Mouse (Mus musculus): ENCODE results near the gene Zkscan16. TPM values are rescaled to one million over a fixed set of nuclear protein-coding genes. Genes with fewer than 3 reads are reported as not detected.

The Zkscan16 gene
- polyA plus RNA-seq, 1 experiment from 2014 or later: 0.77 TPM

GRCm38 (mm10) chr4:58915081-58915826 lies 28.2 kb upstream of the Zkscan16 start:
- Histone ChIP-seq H3K27ac (no peak overlapping the region), H3K36me3 (no peaks in the 10 kb centered on the region), H3K4me2 (replicated peaks) (no peak overlapping the region), H3K27me3 (no peaks in the 10 kb centered on the region; the same call in 1 of the 2 replicates), H3K9me3 (no peaks in the 10 kb centered on the region), H3K4me1 (replicated peaks) (peaks cover 16% of the 10 kb centered on the region), H3K4me3 (replicated peaks) (no peak overlapping the region), H3K9ac (replicated peaks) (no peak overlapping the region)
- ATAC-seq: no peak
- WGBS: 78% methylated on average over 8 of the region's 8 CpGs

DNA sequence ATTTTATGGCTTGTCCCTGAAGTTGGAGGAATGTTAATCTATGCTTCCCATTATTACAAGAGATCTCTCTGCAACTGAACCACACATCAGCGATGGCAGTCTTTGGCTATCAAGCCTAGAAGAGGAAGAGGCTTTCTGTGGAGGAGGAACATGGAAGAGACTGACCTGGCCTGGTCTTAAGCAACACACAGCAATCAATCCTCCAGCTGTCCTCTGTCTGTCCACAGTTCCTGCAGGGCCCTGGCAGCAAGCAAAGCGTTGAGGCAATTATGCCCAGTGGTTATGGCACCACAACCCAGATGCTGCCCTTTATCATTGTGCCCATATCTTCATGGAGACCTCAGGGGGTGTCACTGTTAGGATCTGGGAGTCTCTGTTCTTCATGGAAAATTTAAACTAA lies 19.5 kb upstream of the Zkscan16 start:
- no peaks in the 10 kb centered on the region for H3K4me1 ChIP-seq (replicated peaks)
- H3K4me2 ChIP-seq (replicated peaks): no peak overlapping the region
- peaks cover 10% of the 10 kb centered on the region; the same call in 1 of the 2 replicates for H3K9me3 ChIP-seq
- H3K36me3 ChIP-seq: no peaks in the 10 kb centered on the region
- 77% methylated on average over 2 of the region's 2 CpGs for WGBS
- no peak for ATAC-seq
- H3K27me3 ChIP-seq: no peaks in the 10 kb centered on the region
- H3K9ac ChIP-seq (replicated peaks): no peak overlapping the region
- no peak overlapping the region for H3K27ac ChIP-seq
- H3K4me3 ChIP-seq (replicated peaks): no peak overlapping the region

GRCm38 (mm10) chr4:58925664-58926063 lies 17.8 kb upstream of the Zkscan16 start:
- WGBS: 54% methylated on average over 5 of the region's 5 CpGs
- H3K4me2 ChIP-seq (replicated peaks): no peak overlapping the region
- peaks cover 10% of the 10 kb centered on the region; the same call in 1 of the 2 replicates for H3K9me3 ChIP-seq
- no peaks in the 10 kb centered on the region for H3K4me1 ChIP-seq (replicated peaks)
- no peaks in the 10 kb centered on the region for H3K27me3 ChIP-seq
- ATAC-seq: no peak
- no peak overlapping the region for H3K27ac ChIP-seq
- H3K4me3 ChIP-seq (replicated peaks): no peak overlapping the region
- no peak overlapping the region for H3K9ac ChIP-seq (replicated peaks)
- H3K36me3 ChIP-seq: no peaks in the 10 kb centered on the region

DNA sequence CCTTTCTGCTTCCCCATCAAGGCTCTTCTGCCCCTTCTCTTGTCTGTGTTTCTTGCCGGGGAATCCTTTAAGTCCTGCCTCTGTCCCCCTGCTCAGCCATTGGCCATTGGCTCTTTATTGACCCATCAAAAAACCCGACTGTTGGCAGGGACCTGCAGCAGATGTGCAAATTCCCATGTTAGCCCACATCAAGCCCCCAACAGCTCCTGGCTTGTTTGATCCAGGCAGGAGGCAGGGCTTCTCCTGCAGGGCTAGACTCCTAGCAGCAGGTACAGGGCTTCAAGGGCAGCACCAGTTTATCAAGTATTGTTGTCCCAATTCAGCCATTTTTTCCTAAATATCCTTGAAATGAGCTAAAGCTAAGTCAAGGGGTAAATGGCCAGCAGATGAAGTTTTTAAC lies 17.3 kb upstream of the Zkscan16 start:
- Histone ChIP-seq H3K9ac (replicated peaks) (no peak overlapping the region), H3K36me3 (no peaks in the 10 kb centered on the region), H3K9me3 (peaks cover 10% of the 10 kb centered on the region; the same call in 1 of the 2 replicates), H3K27ac (no peak overlapping the region), H3K27me3 (no peaks in the 10 kb centered on the region), H3K4me1 (replicated peaks) (no peaks in the 10 kb centered on the region), H3K4me2 (replicated peaks) (no peak overlapping the region), H3K4me3 (replicated peaks) (no peak overlapping the region)
- ATAC-seq: no peak
- WGBS: 38% methylated on average over 2 of the region's 2 CpGs

- no peak overlapping the region for H3K27ac ChIP-seq
- WGBS: 66% methylated on average over 3 of the region's 3 CpGs
- peaks cover 10% of the 10 kb centered on the region; the same call in 1 of the 2 replicates for H3K9me3 ChIP-seq
- H3K27me3 ChIP-seq: no peaks in the 10 kb centered on the region
- no peak for ATAC-seq
- H3K9ac ChIP-seq (replicated peaks): no peak overlapping the region
- no peak overlapping the region for H3K4me2 ChIP-seq (replicated peaks)
- H3K36me3 ChIP-seq: no peaks in the 10 kb centered on the region
- H3K4me3 ChIP-seq (replicated peaks): no peak overlapping the region
- no peaks in the 10 kb centered on the region for H3K4me1 ChIP-seq (replicated peaks)
Measured at GRCm38 (mm10) chr4:58927661-58928060, 15.8 kb upstream of the Zkscan16 start.

DNA sequence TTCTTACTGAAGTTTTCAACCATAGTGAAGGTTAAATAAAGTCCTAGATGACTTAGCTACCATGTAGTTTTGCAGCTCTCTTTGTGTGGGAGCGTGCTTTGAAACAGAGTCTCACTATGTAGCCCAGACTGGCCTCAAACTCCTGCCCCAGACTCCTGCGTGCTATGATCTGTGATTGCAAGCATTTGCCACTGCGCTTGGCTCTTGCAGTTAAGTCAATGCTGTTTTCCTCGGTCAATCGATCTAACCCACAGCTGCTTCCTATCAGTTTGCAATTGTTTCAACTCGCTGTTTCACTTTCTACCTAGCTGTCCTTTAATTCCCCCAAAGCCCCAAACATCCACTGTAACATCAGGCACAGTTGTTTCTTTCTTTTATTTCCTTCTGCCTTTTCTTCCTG lies 10.9 kb upstream of the Zkscan16 start:
- ATAC-seq: no peak
- WGBS: 91% methylated on average over 6 of the region's 6 CpGs

DNA sequence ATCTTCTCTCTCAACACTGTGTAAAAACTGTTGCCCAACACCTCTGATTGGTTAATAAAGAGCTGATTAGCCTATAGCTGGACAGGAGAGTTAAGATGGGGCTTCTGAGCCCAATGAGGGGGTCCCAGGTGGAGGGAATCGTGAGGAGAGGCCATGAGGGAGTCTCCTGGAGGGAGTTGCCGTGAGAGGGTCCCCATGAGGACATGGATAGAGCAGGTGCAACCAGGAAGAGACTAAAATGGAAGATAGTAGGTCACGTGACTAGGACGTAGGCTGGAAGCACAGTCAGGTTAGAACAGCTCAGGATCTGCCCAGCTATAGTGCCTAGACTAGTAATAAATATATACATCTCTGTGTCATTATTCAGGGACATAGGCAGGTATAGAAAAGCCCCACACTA lies 9.1 kb upstream of the Zkscan16 start:
- Histone ChIP-seq H3K4me2 (replicated peaks) (no peak overlapping the region), H3K9me3 (no peaks in the 10 kb centered on the region), H3K36me3 (no peaks in the 10 kb centered on the region), H3K4me3 (replicated peaks) (no peak overlapping the region), H3K4me1 (replicated peaks) (0 out of 2 replicates have a peak, but pooled peaks cover 5% of the 10 kb centered on the region), H3K27ac (no peak overlapping the region), H3K27me3 (no peaks in the 10 kb centered on the region), H3K9ac (replicated peaks) (no peak overlapping the region)
- ATAC-seq: no peak
- 92% methylated on average over 4 of the region's 4 CpGs for WGBS

More for the DNA sequence above, 10.9 kb upstream of the Zkscan16 start:
- H3K4me1 ChIP-seq (replicated peaks): 0 out of 2 replicates have a peak, but pooled peaks cover 5% of the 10 kb centered on the region
- H3K36me3 ChIP-seq: no peaks in the 10 kb centered on the region
- no peak overlapping the region for H3K9ac ChIP-seq (replicated peaks)
- H3K4me3 ChIP-seq (replicated peaks): no peak overlapping the region
- no peak overlapping the region for H3K4me2 ChIP-seq (replicated peaks)
- no peaks in the 10 kb centered on the region for H3K27me3 ChIP-seq
- no peak overlapping the region for H3K27ac ChIP-seq
- no peaks in the 10 kb centered on the region for H3K9me3 ChIP-seq

GRCm38 (mm10) chr4:58934746-58935476 lies 8.5 kb upstream of the Zkscan16 start:
- Histone ChIP-seq H3K27me3 (no peaks in the 10 kb centered on the region), H3K4me2 (replicated peaks) (no peak overlapping the region), H3K4me1 (replicated peaks) (0 out of 2 replicates have a peak, but pooled peaks cover 5% of the 10 kb centered on the region), H3K27ac (no peak overlapping the region), H3K9ac (replicated peaks) (no peak overlapping the region), H3K9me3 (no peaks in the 10 kb centered on the region), H3K4me3 (replicated peaks) (no peak overlapping the region), H3K36me3 (no peaks in the 10 kb centered on the region)
- ATAC-seq: peak; percentile 77
- 49% methylated on average over 15 of the region's 15 CpGs for WGBS

- Histone ChIP-seq H3K9ac (replicated peaks) (no peak overlapping the region), H3K27ac (no peak overlapping the region), H3K36me3 (no peaks in the 10 kb centered on the region), H3K4me2 (replicated peaks) (no peak overlapping the region), H3K4me1 (replicated peaks) (0 out of 2 replicates have a peak, but pooled peaks cover 5% of the 10 kb centered on the region), H3K27me3 (no peaks in the 10 kb centered on the region), H3K9me3 (no peaks in the 10 kb centered on the region), H3K4me3 (replicated peaks) (no peak overlapping the region)
- no peak for ATAC-seq
- 55% methylated on average over 3 of the region's 3 CpGs for WGBS
Measured at GRCm38 (mm10) chr4:58935846-58936245, 7.6 kb upstream of the Zkscan16 start.

- Histone ChIP-seq H3K9me3 (no peaks in the 10 kb centered on the region), H3K27me3 (no peaks in the 10 kb centered on the region), H3K4me3 (replicated peaks) (no peak overlapping the region), H3K4me1 (replicated peaks) (peaks cover 13% of the 10 kb centered on the region), H3K9ac (replicated peaks) (no peak overlapping the region), H3K36me3 (no peaks in the 10 kb centered on the region), H3K4me2 (replicated peaks) (no peak overlapping the region), H3K27ac (no peak overlapping the region)
- ATAC-seq: no peak
Measured at GRCm38 (mm10) chr4:58941638-58942037, 1.8 kb upstream of the Zkscan16 start.

DNA sequence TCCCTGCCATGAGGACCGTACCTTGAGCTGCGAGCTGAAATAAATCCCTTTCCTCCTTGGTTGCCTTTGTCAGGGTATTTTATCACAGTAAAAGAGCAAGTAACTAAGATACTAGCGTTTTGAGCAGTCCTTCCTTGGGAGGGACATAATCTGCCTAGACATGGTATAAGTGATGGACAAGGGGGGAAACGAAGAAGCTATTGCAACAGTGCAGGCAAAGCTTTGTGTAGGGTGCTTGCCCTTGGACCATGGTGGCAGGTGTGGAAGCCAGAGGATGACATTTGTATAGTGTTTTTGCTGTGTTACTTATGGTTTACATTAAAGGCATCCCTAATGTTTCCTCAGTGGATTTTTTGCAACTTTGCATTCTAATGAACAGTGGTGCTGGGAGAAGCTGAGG lies 486 bp upstream of the Zkscan16 start:
- WGBS: 78% methylated on average over 4 of the region's 4 CpGs
- Histone ChIP-seq H3K27me3 (no peaks in the 10 kb centered on the region), H3K27ac (no peak overlapping the region), H3K4me1 (replicated peaks) (peaks cover 13% of the 10 kb centered on the region), H3K9me3 (no peaks in the 10 kb centered on the region), H3K4me3 (replicated peaks) (peak overlapping the region; percentile 71), H3K36me3 (no peaks in the 10 kb centered on the region), H3K9ac (replicated peaks) (peak overlapping the region; percentile 76; the same call in 1 of the 2 replicates), H3K4me2 (replicated peaks) (peak overlapping the region; percentile 82)
- peak; percentile 38 for ATAC-seq

DNA sequence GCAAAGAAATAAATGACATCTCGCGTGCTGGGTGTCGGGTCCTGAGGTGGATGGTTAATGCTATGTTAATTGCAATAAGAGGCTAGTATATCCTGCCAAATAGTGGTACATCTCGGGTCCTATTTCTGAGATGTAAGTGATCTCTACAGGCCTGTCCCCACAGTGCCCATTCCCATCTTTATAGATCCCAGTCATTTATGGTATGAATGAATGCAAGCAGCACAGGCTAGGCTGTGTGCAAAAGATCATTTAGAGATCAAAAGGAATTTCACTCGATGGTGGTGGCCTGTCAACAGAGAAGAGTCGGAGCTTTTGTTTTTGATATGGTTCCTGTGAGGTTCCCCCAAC lies 752 bp downstream of the Zkscan16 start:
- peak; percentile 40 for ATAC-seq
- 20% methylated on average over 6 of the region's 6 CpGs for WGBS
- no peak overlapping the region for H3K27ac ChIP-seq

More for the DNA sequence above, 752 bp downstream of the Zkscan16 start:
- H3K27me3 ChIP-seq: no peaks in the 10 kb centered on the region
- peaks cover 13% of the 10 kb centered on the region for H3K4me1 ChIP-seq (replicated peaks)
- peak overlapping the region; percentile 71 for H3K4me3 ChIP-seq (replicated peaks)
- no peaks in the 10 kb centered on the region for H3K36me3 ChIP-seq
- H3K9me3 ChIP-seq: no peaks in the 10 kb centered on the region
- H3K4me2 ChIP-seq (replicated peaks): peak overlapping the region; percentile 82
- H3K9ac ChIP-seq (replicated peaks): peak overlapping the region; percentile 76
